Mouse (Mus musculus) kidney, adult 2 months (tissue): ENCODE results near the gene Iars. TPM values are rescaled to one million over a fixed set of nuclear protein-coding genes. Genes with fewer than 3 reads are reported as not detected.

ENCODE experiments used
- DNase-seq: peaks from one replicate; pipeline ENCODE4 v3.0.0; 2021
- H3K27ac ChIP-seq: fragments of 200-500 bp; 2 replicates; pipeline ENCODE4 v1.5.1; 2012; ENCODE audit warnings: low read depth, low read length, control low read depth, inconsistent platforms; ENCODE audit not compliant: insufficient read depth
- H3K27me3 ChIP-seq: fragments of 200-500 bp; replicated peaks from 2 replicates; pipeline ENCODE4 v1.6.1; 2012; ENCODE audit warnings: mild to moderate bottlenecking, moderate library complexity, low read length, inconsistent platforms; ENCODE audit not compliant: control insufficient read depth, insufficient read depth
- H3K36me3 ChIP-seq: fragments of 200-500 bp; 2 replicates; pipeline ENCODE4 v1.6.1; 2012; ENCODE audit warnings: mild to moderate bottlenecking, moderate library complexity, low read length, inconsistent platforms; ENCODE audit not compliant: control insufficient read depth, insufficient read depth
- H3K4me1 ChIP-seq: fragments of 200-500 bp; 2 replicates; pipeline ENCODE4 v1.6.1; 2011; ENCODE audit warnings: low read length; ENCODE audit not compliant: control insufficient read depth, insufficient read depth
- H3K4me3 ChIP-seq: fragments of 200-500 bp; 2 replicates; pipeline ENCODE4 v1.5.1; 2011; ENCODE audit warnings: mild to moderate bottlenecking, low read depth, low read length, control low read depth; ENCODE audit not compliant: insufficient read depth
- CTCF ChIP-seq: fragments of 200-500 bp; conservative IDR thresholded peaks from 2 replicates; pipeline ENCODE4 v1.5.1; 2011; ENCODE audit warnings: low read depth, mild to moderate bottlenecking, control low read depth, low read length, moderate library complexity, mixed read lengths; ENCODE audit not compliant: insufficient read depth, insufficient read length
- POLR2A ChIP-seq: fragments of 200-500 bp; IDR thresholded peaks from one replicate; pipeline ENCODE4 v1.6.1; 2011; ENCODE audit warnings: low read depth, low read length, control low read depth
- WGBS: fragments of 180-500 bp; shearing (Covaris S2); methylation state at CpG from one replicate; pipeline ENCODE4 v1.1.7; 2018; 5-methylcytosine and 5-hydroxymethylcytosine counted together
- polyA plus RNA-seq: library from polyadenylated mRNA; depleted of rRNA; stranded (reverse); fragments of >200 nt; gene quantifications from 2 replicates; pipeline ENCODE4 v1.2.3, GENCODE M21; 2012

The Iars gene
- polyA plus RNA-seq, 1 experiment = 19.5 TPM

DNA sequence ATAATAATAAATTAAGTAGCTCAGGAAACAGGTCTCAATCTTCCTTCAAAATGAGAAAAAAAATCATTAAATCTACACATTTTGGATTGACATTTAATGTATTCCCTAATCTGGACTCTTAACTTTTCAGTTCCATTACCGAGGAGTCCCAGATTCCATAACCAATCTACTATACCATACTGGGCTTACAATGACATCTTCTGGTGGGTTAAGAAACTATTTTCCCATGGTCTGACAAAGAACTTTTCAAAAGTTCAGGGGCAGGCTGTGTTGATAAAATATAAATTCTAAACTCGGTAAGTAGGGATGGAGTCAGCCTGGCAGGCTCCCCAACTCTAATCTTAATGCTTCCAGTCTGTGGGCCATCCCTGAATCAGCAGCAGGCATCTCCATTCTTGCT, 30.8 kb upstream of the Iars start:
- TF ChIP-seq POLR2A (no peak), CTCF (no peak)
- WGBS = 32% methylated on average over 2 of the region's 2 CpGs
- Histone ChIP-seq H3K27ac (no peak overlapping the region), H3K36me3 (no peaks in the 10 kb centered on the region), H3K4me3 (no peak overlapping the region), H3K27me3 (no peaks in the 10 kb centered on the region), H3K4me1 (no peaks in the 10 kb centered on the region)
- no peak for DNase-seq

DNA sequence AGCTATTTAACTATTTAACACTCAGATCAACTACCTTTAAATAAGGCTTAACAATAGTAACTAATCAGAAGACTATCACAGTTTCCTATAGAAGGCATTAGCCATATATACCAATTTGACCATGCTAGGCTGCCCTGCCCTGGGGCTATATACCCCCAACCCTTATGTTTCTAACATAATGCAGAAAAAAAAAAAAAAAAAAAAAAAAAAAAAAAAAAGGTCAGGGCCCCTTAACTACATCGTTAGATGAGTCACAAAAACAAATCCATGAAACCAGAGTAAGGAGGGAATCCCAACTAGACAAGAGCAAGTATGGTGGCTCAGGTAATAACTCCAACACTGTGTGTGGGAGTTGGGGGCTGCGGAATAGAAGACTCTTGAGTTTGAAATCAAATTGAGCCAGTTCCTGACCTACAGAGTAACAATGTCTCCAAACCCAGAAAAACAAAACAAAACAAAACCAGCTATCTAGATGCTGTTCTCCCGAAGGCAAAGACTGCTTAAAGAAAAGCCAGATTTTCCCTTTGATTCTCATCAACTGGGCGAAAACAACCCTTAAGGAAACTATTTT, 30.0 kb upstream of the Iars start:
- Histone ChIP-seq H3K4me3 (no peak overlapping the region; the same call in 1 of the 2 replicates), H3K27ac (no peak overlapping the region), H3K4me1 (no peaks in the 10 kb centered on the region), H3K36me3 (no peaks in the 10 kb centered on the region), H3K27me3 (no peaks in the 10 kb centered on the region)
- 1% methylated on average over 4 of the region's 4 CpGs for WGBS
- TF ChIP-seq POLR2A (no peak), CTCF (no peak)
- no peak for DNase-seq

DNA sequence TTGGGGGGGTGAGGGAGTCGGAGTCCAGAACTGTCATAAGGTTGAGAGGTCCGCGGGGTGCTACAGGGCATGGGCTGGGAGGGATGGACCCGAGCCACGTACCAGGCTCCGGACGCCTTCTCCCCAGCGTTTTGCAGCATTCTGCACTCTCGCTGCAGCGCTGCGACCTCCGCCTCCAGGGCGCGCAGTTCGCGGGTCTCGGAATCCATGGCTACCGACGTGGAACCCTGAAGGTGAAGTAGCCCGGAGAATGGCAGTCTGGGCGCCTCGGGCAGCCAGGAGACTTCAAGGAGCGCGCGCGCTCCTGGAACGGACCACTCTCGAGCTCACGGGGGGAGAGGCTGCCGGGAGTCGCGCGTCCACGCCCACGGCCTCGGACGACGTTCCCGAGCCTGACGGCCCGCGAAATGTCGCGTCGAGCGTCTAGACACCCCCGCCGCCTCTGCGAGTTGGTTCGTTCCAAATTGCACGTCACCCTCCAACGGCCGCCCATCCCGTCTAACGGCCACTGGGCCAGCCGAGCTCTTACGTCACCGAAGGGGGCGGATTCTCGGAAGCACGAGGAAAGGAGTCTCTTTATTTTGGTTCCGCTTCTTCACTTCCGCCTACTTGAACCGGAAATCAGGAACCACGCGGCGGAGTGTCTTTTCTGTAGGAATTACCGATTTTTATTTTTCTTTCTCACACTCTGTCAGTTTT, 29.3 kb upstream of the Iars start, which contains the start of the genes Cenpp and Nol8:
Gene Cenpp (minus strand): TSS at position 305 of the 699 bp plus-strand sequence.
Gene Nol8 (plus strand): TSS at position 598 of the 699 bp plus-strand sequence.
- under 1% methylated on average over 68 of the region's 68 CpGs for WGBS
- no peaks in the 10 kb centered on the region for H3K27me3 ChIP-seq
- peak; percentile 99 for DNase-seq
- no peaks in the 10 kb centered on the region for H3K36me3 ChIP-seq
- H3K4me1 ChIP-seq = no peaks in the 10 kb centered on the region
- peak within 1 kb of the TSS; percentile 74 for H3K4me3 ChIP-seq
- peak within 1 kb of the TSS; percentile 40; the same call in 1 of the 2 replicates for H3K27ac ChIP-seq
- TF ChIP-seq POLR2A (no peak), CTCF (no peak)

DNA sequence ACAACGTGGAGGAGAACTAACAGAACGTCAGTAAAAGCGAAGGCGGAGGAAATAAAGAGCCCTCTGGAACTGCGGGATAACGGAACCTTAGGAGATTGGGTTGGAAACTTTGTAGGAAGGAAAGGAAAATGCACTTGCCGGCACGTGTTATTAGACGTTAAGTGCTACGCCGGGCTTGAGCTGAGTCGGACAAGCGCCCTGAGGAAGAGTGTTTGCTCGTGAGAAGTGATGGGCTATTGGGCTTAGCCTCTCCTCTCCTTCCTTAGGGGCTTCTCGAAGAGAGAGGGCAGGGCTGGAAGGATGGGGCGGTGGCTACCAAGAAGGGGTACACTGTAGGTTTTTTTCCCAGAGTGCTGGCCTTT, 28.7 kb upstream of the Iars start:
- Histone ChIP-seq H3K27ac (peak overlapping the region; percentile 40; the same call in 1 of the 2 replicates), H3K4me1 (no peaks in the 10 kb centered on the region), H3K4me3 (peak overlapping the region; percentile 58), H3K36me3 (no peaks in the 10 kb centered on the region), H3K27me3 (no peaks in the 10 kb centered on the region)
- TF ChIP-seq POLR2A = no peak
- no peak for TF ChIP-seq CTCF
- under 1% methylated on average over 16 of the region's 16 CpGs for WGBS
- DNase-seq = no peak

DNA sequence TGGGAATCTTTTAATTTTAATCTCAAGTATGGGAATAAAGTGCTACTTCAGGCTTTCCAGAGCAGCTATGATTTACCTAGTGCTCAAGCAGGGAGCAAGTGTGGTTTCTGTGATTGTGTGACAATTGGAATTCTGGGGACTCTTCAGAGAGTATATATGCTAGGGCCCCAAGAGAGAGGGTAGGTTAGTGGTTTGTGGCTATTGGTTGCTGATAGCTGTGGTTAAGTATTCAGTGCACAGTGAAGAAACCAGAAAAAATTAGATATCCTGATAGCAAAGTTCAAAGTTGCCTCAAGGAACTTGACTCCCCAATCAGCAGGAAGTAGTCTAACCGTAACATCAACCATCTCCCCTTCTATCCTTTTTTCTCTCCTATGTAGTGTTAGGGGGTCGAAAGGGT, 4.1 kb upstream of the Iars start:
- no peaks in the 10 kb centered on the region; the same call in 1 of the 2 replicates for H3K4me1 ChIP-seq
- WGBS = 96% methylated on average over 2 of the region's 2 CpGs
- H3K4me3 ChIP-seq = no peak overlapping the region
- peaks cover 2% of the 10 kb centered on the region for H3K36me3 ChIP-seq
- H3K27me3 ChIP-seq = no peaks in the 10 kb centered on the region
- TF ChIP-seq POLR2A (no peak), CTCF (no peak)
- DNase-seq = no peak
- H3K27ac ChIP-seq = no peak overlapping the region

DNA sequence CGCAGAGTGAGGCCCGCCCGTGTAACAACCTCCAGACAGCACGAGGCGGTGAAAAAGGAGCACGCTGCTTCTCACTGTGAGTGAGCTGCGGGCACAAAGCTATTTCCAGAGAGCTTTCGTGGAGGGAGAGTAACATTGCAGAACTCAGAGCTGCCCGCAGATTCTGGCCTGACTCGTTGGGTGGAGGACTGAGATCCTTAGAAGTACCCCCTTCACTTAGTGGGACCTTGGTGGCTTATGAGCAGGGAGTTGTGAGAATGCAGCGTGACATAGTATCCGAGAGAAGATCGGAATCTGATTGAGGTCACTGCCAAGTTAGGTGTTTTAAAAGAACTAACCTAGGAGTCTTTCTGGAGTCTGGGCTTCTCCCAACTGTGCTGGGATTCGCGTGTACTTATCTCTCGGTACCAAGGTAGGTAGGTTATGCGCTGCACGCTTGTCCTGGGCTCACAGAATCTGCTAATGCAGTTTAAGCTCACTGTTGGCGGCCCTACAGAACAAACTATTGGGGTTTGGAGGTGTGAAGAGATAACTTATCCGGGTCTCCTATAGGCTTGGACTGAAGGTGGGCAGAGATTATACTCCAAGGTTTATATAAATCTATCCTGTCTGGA, 440 bp downstream of the Iars start:
- Histone ChIP-seq H3K4me3 (peak overlapping the region; percentile 82), H3K27me3 (no peaks in the 10 kb centered on the region), H3K36me3 (no peaks in the 10 kb centered on the region; the same call in 1 of the 2 replicates), H3K4me1 (no peaks in the 10 kb centered on the region; the same call in 1 of the 2 replicates), H3K27ac (peak overlapping the region; percentile 19; the same call in 1 of the 2 replicates)
- TF ChIP-seq CTCF (no peak), POLR2A (no peak)
- WGBS = under 1% methylated on average over 20 of the region's 20 CpGs
- DNase-seq = no peak

DNA sequence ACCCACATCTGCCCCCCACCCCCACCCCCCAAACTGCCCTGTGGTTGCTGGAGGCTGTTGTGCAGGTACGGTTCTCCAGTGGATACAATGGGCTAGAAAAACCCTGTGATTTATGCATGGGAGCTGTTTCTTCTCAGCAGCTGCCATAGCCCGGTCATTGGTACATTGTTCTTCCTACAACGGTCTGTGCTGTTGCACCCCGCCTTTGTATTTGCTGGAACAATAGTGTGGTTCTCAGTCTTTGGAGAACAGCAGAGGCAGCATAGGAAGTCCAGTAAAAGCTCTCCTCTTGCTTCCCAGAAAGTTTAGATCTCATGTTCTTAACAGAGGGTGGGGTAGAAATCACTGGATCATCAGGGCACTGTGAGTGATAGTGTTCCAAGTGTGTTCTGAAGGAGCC, 2.4 kb downstream of the Iars start:
- no peak for DNase-seq
- 79% methylated on average over 4 of the region's 4 CpGs for WGBS
- Histone ChIP-seq H3K36me3 (no peaks in the 10 kb centered on the region; the same call in 1 of the 2 replicates), H3K4me1 (no peaks in the 10 kb centered on the region; the same call in 1 of the 2 replicates), H3K4me3 (no peak overlapping the region), H3K27me3 (no peaks in the 10 kb centered on the region), H3K27ac (no peak overlapping the region)
- TF ChIP-seq CTCF = no peak
- no peak for TF ChIP-seq POLR2A
